Comparison of ENCODE assay signal across 8 mouse cellular contexts in genomic region chr4:141792554-141793281, GRCm38 (mm10). TPM values are rescaled to one million over a fixed set of nuclear protein-coding genes. Genes with fewer than 3 reads are reported as not detected.
DNase-seq lines count a peak whose midpoint lies in the region; ATAC-seq and TF ChIP-seq lines count a peak whose summit lies in the region.

No protein-coding gene starts in this region.

- peaks cover 28% of the 10 kb centered on the region for H3K36me3 ChIP-seq in kidney, embryonic 15.5 days
- H3K36me3 ChIP-seq in forebrain, postnatal 0 days (ENCODE audit: insufficient read depth): peaks cover 13% of the 10 kb centered on the region
- H3K36me3 ChIP-seq in macrophage (ENCODE audit: inconsistent target): peaks cover 17% of the 10 kb centered on the region

- no peaks in the 10 kb centered on the region for H3K27me3 ChIP-seq in kidney, embryonic 15.5 days
- no peaks in the 10 kb centered on the region for H3K27me3 ChIP-seq in forebrain, postnatal 0 days (ENCODE audit: insufficient read depth, low read length)

- 11% methylated on average over 10 of the region's 10 CpGs for WGBS in kidney, embryonic 15.5 days
- 10% methylated on average over 10 of the region's 10 CpGs for WGBS in forebrain, postnatal 0 days
- 6% methylated on average over 10 of the region's 10 CpGs for WGBS in macrophage (ENCODE audit: missing documents)

- H3K4me3 ChIP-seq in kidney, embryonic 15.5 days (replicated peaks): peak overlapping the region; percentile 78
- H3K4me3 ChIP-seq in bone marrow macrophage, adult 2 months (ENCODE audit: insufficient read depth, low read length): peak overlapping the region; percentile 5
- peak overlapping the region; percentile 73 for H3K4me3 ChIP-seq in forebrain, postnatal 0 days (ENCODE audit: low read depth, low read length)
- peak overlapping the region; percentile 0; the same call in 1 of the 2 replicates for H3K4me3 ChIP-seq in macrophage (ENCODE audit: inconsistent target)

- peaks cover 50% of the 10 kb centered on the region for H3K79me2 ChIP-seq in macrophage (ENCODE audit: inconsistent target)

- TF ChIP-seq CTCF in bone marrow macrophage, adult 2 months (IDR thresholded peaks at IDR 0.05; ENCODE audit: low read depth, low read length): no peak
- TF ChIP-seq CTCF in forebrain, postnatal 0 days (IDR thresholded peaks at IDR 0.05; ENCODE audit: low read depth): no peak

- TF ChIP-seq POLR2A in bone marrow macrophage, adult 2 months (IDR thresholded peaks at IDR 0.05; ENCODE audit: borderline replicate concordance, low read depth, low read length): no peak

- no peaks in the 10 kb centered on the region for H3K9me3 ChIP-seq in kidney, embryonic 15.5 days (replicated peaks)
- H3K9me3 ChIP-seq in forebrain, postnatal 0 days (ENCODE audit: low read length): no peaks in the 10 kb centered on the region

- peak overlapping the region; percentile 36 for H3K9ac ChIP-seq in kidney, embryonic 15.5 days
- H3K9ac ChIP-seq in forebrain, postnatal 0 days: peak overlapping the region; percentile 77

- peaks cover 44% of the 10 kb centered on the region for H3K4me1 ChIP-seq in kidney, embryonic 15.5 days
- H3K4me1 ChIP-seq in bone marrow macrophage, adult 2 months (ENCODE audit: control insufficient read depth, insufficient read depth, low read length): peaks cover 29% of the 10 kb centered on the region
- peaks cover 15% of the 10 kb centered on the region for H3K4me1 ChIP-seq in forebrain, postnatal 0 days (ENCODE audit: insufficient read depth)

- no peak for DNase-seq in kidney, postnatal 4 days
- no peak for DNase-seq in forebrain, postnatal 0 days
- DNase-seq in Muller cell, postnatal 12 days (ENCODE audit: inconsistent ontology term): no peak
- no peak for DNase-seq in gastrocnemius, postnatal 4 days (ENCODE audit: low spot score in 2 of 2)
- no peak for DNase-seq in natural killer cell, adult 2 months (ENCODE audit: low spot score in 2 of 2)

- ATAC-seq in kidney, embryonic 15.5 days (replicated peaks; ENCODE audit: low FRiP score): no peak; the same call in 1 of the 2 replicates
- ATAC-seq in forebrain, postnatal 0 days: no peak

- H3K4me2 ChIP-seq in kidney, embryonic 15.5 days: peak overlapping the region; percentile 62
- H3K4me2 ChIP-seq in forebrain, postnatal 0 days (ENCODE audit: low read depth): peak overlapping the region; percentile 54

- H3K27ac ChIP-seq in kidney, embryonic 15.5 days: peak overlapping the region; percentile 99
- peak overlapping the region; percentile 78 for H3K27ac ChIP-seq in bone marrow macrophage, adult 2 months (ENCODE audit: insufficient read depth, low read depth, low read length)
- H3K27ac ChIP-seq in forebrain, postnatal 0 days (ENCODE audit: low read depth, low read length): peak overlapping the region; percentile 91
- H3K27ac ChIP-seq in macrophage: peak overlapping the region; percentile 81

RNA-seq across cellular contexts. Expression of gene Casp9, which starts 0.7 kb away (rescaled TPM):
- 23.7 and 25.8 TPM in 2 replicates for polyA plus RNA-seq in kidney, embryonic 15.5 days (2015; fragmentation: Nextera tagmentation; extraction: Ambion mirVana)
- polyA plus RNA-seq in bone marrow macrophage, adult 2 months (2012; ENCODE audit: insufficient read depth, insufficient read length, missing spikeins): 34.2 and 35.1 TPM in 2 replicates
- 13.2 and 17.7 TPM in 2 replicates for total RNA-seq in forebrain, postnatal 0 days (2014; rRNA removed)
- 10.6 and 14.7 TPM in 2 replicates for polyA plus RNA-seq in forebrain, postnatal 0 days (2015; fragmentation: Nextera tagmentation; extraction: Ambion mirVana)
- 10 to 100 TPM in 17 of 26 experiments, 1 to 10 TPM in 9; 4.6 to 51.4 (median 18.5) TPM for total RNA-seq in macrophage (2018; cell fraction: chromatin; rRNA removed)
- 10 to 100 TPM; 13.7 to 45.3 (median 35.2) TPM for total RNA-seq in macrophage (2018; cell fraction: cytosol; rRNA removed)
- 10 to 100 TPM; 10.6 to 49.3 (median 25.2) TPM for total RNA-seq in macrophage (2018; cell fraction: nucleus; rRNA removed)
- polyA plus RNA-seq in macrophage (2018): 16.4 to 31.0 TPM (median 27.3 TPM) in 3 replicates
- total RNA-seq in gastrocnemius, postnatal 4 days (2021): 10 to 100 TPM in 1 of 2 experiments, 1 to 10 TPM in 1; 9.3 to 10.8 TPM

RNA-seq across cellular contexts. Expression of gene Dnajc16, which starts 2.0 kb away (rescaled TPM):
- polyA plus RNA-seq in kidney, embryonic 15.5 days (2015; fragmentation: Nextera tagmentation; extraction: Ambion mirVana): 5.2 and 5.5 TPM in 2 replicates
- polyA plus RNA-seq in bone marrow macrophage, adult 2 months (2012; ENCODE audit: insufficient read depth, insufficient read length, missing spikeins): 11.4 and 12.2 TPM in 2 replicates
- total RNA-seq in forebrain, postnatal 0 days (2014; rRNA removed): 14.3 and 19.2 TPM in 2 replicates
- 4.8 and 6.5 TPM in 2 replicates for polyA plus RNA-seq in forebrain, postnatal 0 days (2015; fragmentation: Nextera tagmentation; extraction: Ambion mirVana)
- total RNA-seq in macrophage (2018; cell fraction: chromatin; rRNA removed): 10 to 100 TPM in 20 of 26 experiments, 1 to 10 TPM in 6; 3.4 to 32.5 (median 18.0) TPM
- 10 to 100 TPM in 24 of 26 experiments, 1 to 10 TPM in 2; 7.6 to 19.4 (median 15.1) TPM for total RNA-seq in macrophage (2018; cell fraction: cytosol; rRNA removed)
- 10 to 100 TPM in 25 of 26 experiments, 1 to 10 TPM in 1; 9.6 to 34.9 (median 24.6) TPM for total RNA-seq in macrophage (2018; cell fraction: nucleus; rRNA removed)
- 10.2 to 13.9 TPM (median 12.2 TPM) in 3 replicates for polyA plus RNA-seq in macrophage (2018)
- 10 to 100 TPM; 10.5 to 10.9 TPM for total RNA-seq in gastrocnemius, postnatal 4 days (2021)

RNA-seq across cellular contexts. Expression of gene Cela2a, which starts 33.2 kb away (rescaled TPM):
- 0.19 TPM in 1 of 2 replicates, not detected in the other for polyA plus RNA-seq in kidney, embryonic 15.5 days (2015; fragmentation: Nextera tagmentation; extraction: Ambion mirVana)
- not detected in 2 replicates for polyA plus RNA-seq in bone marrow macrophage, adult 2 months (2012; ENCODE audit: insufficient read depth, insufficient read length, missing spikeins)
- 0.69 TPM in 1 of 2 replicates, not detected in the other for total RNA-seq in forebrain, postnatal 0 days (2014; rRNA removed)
- polyA plus RNA-seq in forebrain, postnatal 0 days (2015; fragmentation: Nextera tagmentation; extraction: Ambion mirVana): 0.18 and 0.39 TPM in 2 replicates
- not detected for total RNA-seq in macrophage (2018; cell fraction: chromatin; rRNA removed)
- not detected for total RNA-seq in macrophage (2018; cell fraction: cytosol; rRNA removed)
- not detected for total RNA-seq in macrophage (2018; cell fraction: nucleus; rRNA removed)
- not detected in 3 replicates for polyA plus RNA-seq in macrophage (2018)
- not detected for total RNA-seq in gastrocnemius, postnatal 4 days (2021)

RNA-seq across cellular contexts. Expression of gene Agmat, which starts 46.2 kb away (rescaled TPM):
- polyA plus RNA-seq in kidney, embryonic 15.5 days (2015; fragmentation: Nextera tagmentation; extraction: Ambion mirVana): 1.7 and 2.4 TPM in 2 replicates
- not detected in 2 replicates for polyA plus RNA-seq in bone marrow macrophage, adult 2 months (2012; ENCODE audit: insufficient read depth, insufficient read length, missing spikeins)
- total RNA-seq in forebrain, postnatal 0 days (2014; rRNA removed): not detected in 2 replicates
- not detected in 2 replicates for polyA plus RNA-seq in forebrain, postnatal 0 days (2015; fragmentation: Nextera tagmentation; extraction: Ambion mirVana)
- total RNA-seq in macrophage (2018; cell fraction: chromatin; rRNA removed): not detected
- not detected for total RNA-seq in macrophage (2018; cell fraction: cytosol; rRNA removed)
- total RNA-seq in macrophage (2018; cell fraction: nucleus; rRNA removed): not detected
- polyA plus RNA-seq in macrophage (2018): not detected in 3 replicates
- 1 to 10 TPM in 1 of 2 experiments, under 1 TPM in 1; 0.64 to 1.5 TPM for total RNA-seq in gastrocnemius, postnatal 4 days (2021)

RNA-seq across cellular contexts. Expression of gene Ctrc, which starts 53.4 kb away (rescaled TPM):
- polyA plus RNA-seq in kidney, embryonic 15.5 days (2015; fragmentation: Nextera tagmentation; extraction: Ambion mirVana): not detected in 2 replicates
- polyA plus RNA-seq in bone marrow macrophage, adult 2 months (2012; ENCODE audit: insufficient read depth, insufficient read length, missing spikeins): not detected in 2 replicates
- not detected in 2 replicates for total RNA-seq in forebrain, postnatal 0 days (2014; rRNA removed)
- polyA plus RNA-seq in forebrain, postnatal 0 days (2015; fragmentation: Nextera tagmentation; extraction: Ambion mirVana): not detected in 2 replicates
- not detected for total RNA-seq in macrophage (2018; cell fraction: chromatin; rRNA removed)
- not detected for total RNA-seq in macrophage (2018; cell fraction: cytosol; rRNA removed)
- total RNA-seq in macrophage (2018; cell fraction: nucleus; rRNA removed): not detected
- not detected in 3 replicates for polyA plus RNA-seq in macrophage (2018)
- total RNA-seq in gastrocnemius, postnatal 4 days (2021): not detected

Comparison
In these comparisons a context has a peak if more than half of its experiments do, and no peak if none do; other contexts are left out.
1. H3K4me3 ChIP-seq: peak in every context shown above with its lines; median percentile 78 in kidney, embryonic 15.5 days; 73 in forebrain, postnatal 0 days; 5 in bone marrow macrophage, adult 2 months; 0 in macrophage.